Mouse (Mus musculus) spleen, adult 2 months (tissue): ENCODE measurements at regions not wholly inside any gene's neighbourhood (a gene's known extent, or its start where the extent isn't known, plus 50 kb on each side); places are given as distances from the start of the nearest gene placed in this dataset.
A peak's percentile ranks its signal among the peaks of the same experiment; 100 is the strongest.

Experiments
- DNase-seq, 2 experiments: peaks; one replicate each; pipeline versions ENCODE4 v3.0.0 to v3.0.0-alpha.2; 2012 to 2021; ENCODE audit warnings: low spot score in 2 of 2, low read depth in 1 of 2
- H3K27ac ChIP-seq: fragments of 200-500 bp; 2 replicates; pipeline ENCODE4 v1.5.1; 2012; ENCODE audit warnings: low read length, inconsistent platforms; ENCODE audit not compliant: insufficient read depth
- H3K27me3 ChIP-seq: fragments of 200-500 bp; 2 replicates; pipeline ENCODE4 v1.6.1; 2012; ENCODE audit warnings: mild to moderate bottlenecking, moderate library complexity, low read length, inconsistent platforms; ENCODE audit not compliant: control insufficient read depth, insufficient read depth
- H3K36me3 ChIP-seq: fragments of 200-500 bp; 2 replicates; pipeline ENCODE4 v1.6.1; 2012; ENCODE audit warnings: mild to moderate bottlenecking, low read length, inconsistent platforms; ENCODE audit not compliant: control insufficient read depth, insufficient read depth
- H3K4me1 ChIP-seq: fragments of 200-500 bp; 2 replicates; pipeline ENCODE4 v1.6.1; 2011; ENCODE audit warnings: inconsistent platforms; ENCODE audit not compliant: control insufficient read depth, insufficient read depth, insufficient read length
- H3K4me3 ChIP-seq: fragments of 200-500 bp; 2 replicates; pipeline ENCODE4 v1.5.1; 2011; ENCODE audit warnings: mild to moderate bottlenecking, inconsistent platforms; ENCODE audit not compliant: insufficient read depth, insufficient read length; ENCODE audit errors: extremely low read depth
- CTCF ChIP-seq: fragments of 200-500 bp; IDR thresholded peaks from 2 replicates; pipeline ENCODE4 v1.5.1; 2011; ENCODE audit warnings: mild to moderate bottlenecking, inconsistent platforms; ENCODE audit not compliant: insufficient read depth, insufficient read length, insufficient replicate concordance; ENCODE audit errors: extremely low read depth
- POLR2A ChIP-seq: fragments of 200-500 bp; IDR thresholded peaks from 2 replicates; pipeline ENCODE4 v1.6.1; 2011; ENCODE audit warnings: low read depth, low read length, inconsistent platforms
- WGBS: fragments of 180-500 bp; shearing (Covaris S2); methylation state at CpG from one replicate; pipeline ENCODE4 v1.1.7; 2018; 5-methylcytosine and 5-hydroxymethylcytosine counted together

GRCm38 (mm10) chr13:45130516-45131249 lies 52.2 kb downstream of the Gm9817 start:
- DNase-seq = no peak
- WGBS = 77% methylated on average over 4 of the region's 4 CpGs
- Histone ChIP-seq H3K4me1 (no peaks in the 10 kb centered on the region), H3K27me3 (no peaks in the 10 kb centered on the region), H3K36me3 (no peaks in the 10 kb centered on the region), H3K4me3 (no peak overlapping the region), H3K27ac (no peak overlapping the region)
- TF ChIP-seq POLR2A (no peak), CTCF (no peak)

GRCm38 (mm10) chr13:45140616-45141015 lies 62.1 kb downstream of the Gm9817 start:
- H3K27ac ChIP-seq = no peak overlapping the region
- DNase-seq = no peak
- H3K27me3 ChIP-seq = 0 out of 2 replicates have a peak, but pooled peaks cover 1% of the 10 kb centered on the region
- no peaks in the 10 kb centered on the region for H3K36me3 ChIP-seq
- H3K4me3 ChIP-seq = no peak overlapping the region
- H3K4me1 ChIP-seq = no peaks in the 10 kb centered on the region
- 37% methylated on average over 2 of the region's 2 CpGs for WGBS
- no peak for TF ChIP-seq POLR2A
- TF ChIP-seq CTCF = no peak

- Histone ChIP-seq H3K27ac (no peak overlapping the region), H3K36me3 (no peaks in the 10 kb centered on the region), H3K4me3 (no peak overlapping the region), H3K27me3 (0 out of 2 replicates have a peak, but pooled peaks cover 1% of the 10 kb centered on the region), H3K4me1 (no peaks in the 10 kb centered on the region)
- TF ChIP-seq POLR2A (no peak), CTCF (no peak)
- WGBS = 31% methylated on average over 6 of the region's 6 CpGs
- DNase-seq = no peak
Measured at GRCm38 (mm10) chr13:45145129-45145528, 66.6 kb downstream of the Gm9817 start.

GRCm38 (mm10) chr13:45156223-45156622 lies 77.7 kb downstream of the Gm9817 start:
- no peak for DNase-seq
- WGBS = 82% methylated on average over 3 of the region's 3 CpGs
- no peaks in the 10 kb centered on the region for H3K27me3 ChIP-seq

GRCm38 (mm10) chr13:45156982-45157381 lies 78.5 kb downstream of the Gm9817 start:
- DNase-seq = peak in 1 of 2 experiments; percentile 9
- TF ChIP-seq CTCF (no peak), POLR2A (no peak)
- Histone ChIP-seq H3K36me3 (no peaks in the 10 kb centered on the region), H3K27me3 (no peaks in the 10 kb centered on the region), H3K4me1 (no peaks in the 10 kb centered on the region; the same call in 1 of the 2 replicates), H3K27ac (peak overlapping the region; percentile 22; the same call in 1 of the 2 replicates), H3K4me3 (no peak overlapping the region)
- WGBS = 64% methylated on average over 2 of the region's 2 CpGs

More at GRCm38 (mm10) chr13:45156223-45156622, 77.7 kb downstream of the Gm9817 start:
- Histone ChIP-seq H3K4me1 (no peaks in the 10 kb centered on the region; the same call in 1 of the 2 replicates), H3K4me3 (no peak overlapping the region), H3K36me3 (no peaks in the 10 kb centered on the region), H3K27ac (no peak overlapping the region)
- TF ChIP-seq POLR2A (no peak), CTCF (no peak)

- DNase-seq = no peak
- no peaks in the 10 kb centered on the region for H3K36me3 ChIP-seq
- H3K27ac ChIP-seq = no peak overlapping the region
- no peak overlapping the region for H3K4me3 ChIP-seq
- no peak for TF ChIP-seq POLR2A
- TF ChIP-seq CTCF = no peak
- WGBS = 87% methylated on average over 5 of the region's 5 CpGs
- H3K27me3 ChIP-seq = no peaks in the 10 kb centered on the region
- H3K4me1 ChIP-seq = no peaks in the 10 kb centered on the region; the same call in 1 of the 2 replicates
Measured at GRCm38 (mm10) chr13:45160281-45160680, 81.8 kb downstream of the Gm9817 start.

- Histone ChIP-seq H3K36me3 (no peaks in the 10 kb centered on the region), H3K4me1 (no peaks in the 10 kb centered on the region), H3K27ac (no peak overlapping the region), H3K4me3 (no peak overlapping the region), H3K27me3 (no peaks in the 10 kb centered on the region)
- TF ChIP-seq POLR2A (no peak), CTCF (no peak)
- 83% methylated on average over 6 of the region's 6 CpGs for WGBS
- no peak for DNase-seq
Measured at GRCm38 (mm10) chr13:45164001-45164778, 85.7 kb downstream of the Gm9817 start.
